Mouse (Mus musculus): ENCODE measurements around the gene Mep1a. TPM values are rescaled to one million over a fixed set of nuclear protein-coding genes. Genes with fewer than 3 reads are reported as not detected.
"Not testable (repeated sequence)": the region's sequence is repeated elsewhere in the genome, so short reads cannot be mapped to it uniquely, and the experiment has no call there.

Mep1a gene
- not detected for total RNA-seq (2021)

GRCm38 (mm10) chr17:43502592-43502991, at the start of gene Mep1a:
Gene Mep1a (minus strand): TSS chr17:43502812.
- no peak for DNase-seq (ENCODE audit: low spot score)
- intact Hi-C loops (cut with DNase I), result no loop called here

GRCm38 (mm10) chr17:43551122-43551630, 48.6 kb upstream of the Mep1a start:
- DNase-seq (ENCODE audit: low spot score), result no peak
- intact Hi-C loops (cut with DNase I), result no loop called here

- DNase-seq (ENCODE audit: low spot score), result no peak
- intact Hi-C loops (cut with DNase I), result no loop called here
Observed at GRCm38 (mm10) chr17:43544040-43544439, 41.4 kb upstream of the Mep1a start.

GRCm38 (mm10) chr17:43543539-43543938, 40.9 kb upstream of the Mep1a start, which contains the start of gene Ankrd66:
Gene Ankrd66 (minus strand): TSS chr17:43543639.
- DNase-seq (ENCODE audit: low spot score), result no peak
- intact Hi-C loops (cut with DNase I), result no loop called here

GRCm38 (mm10) chr17:43538767-43539166, 36.2 kb upstream of the Mep1a start:
- no peak for DNase-seq (ENCODE audit: low spot score)
- intact Hi-C loops (cut with DNase I), result no loop called here

- intact Hi-C loops (cut with DNase I); DNase-seq (ENCODE audit: low spot score): not testable (repeated sequence)
Observed at GRCm38 (mm10) chr17:43536841-43537240, 34.2 kb upstream of the Mep1a start.

- DNase-seq (ENCODE audit: low spot score), result peak; percentile 7
- intact Hi-C loops (cut with DNase I), result no loop called here
Observed at GRCm38 (mm10) chr17:43534362-43535222, 32.0 kb upstream of the Mep1a start.

GRCm38 (mm10) chr17:43531192-43531591, 28.6 kb upstream of the Mep1a start:
- intact Hi-C loops (cut with DNase I), result no loop called here
- no peak for DNase-seq (ENCODE audit: low spot score)

- intact Hi-C loops (cut with DNase I), result no loop called here
- DNase-seq (ENCODE audit: low spot score), result no peak
Observed at GRCm38 (mm10) chr17:43530507-43530906, 27.9 kb upstream of the Mep1a start.

GRCm38 (mm10) chr17:43520166-43520565, 17.6 kb upstream of the Mep1a start:
- DNase-seq (ENCODE audit: low spot score), result no peak
- intact Hi-C loops (cut with DNase I), result no loop called here

GRCm38 (mm10) chr17:43518644-43519409, 16.2 kb upstream of the Mep1a start:
- DNase-seq (ENCODE audit: low spot score), result peak; percentile 5
- intact Hi-C loops (cut with DNase I), result loop anchor here (1.0 to 2.0 kb wide), 3 partner anchors 87 to 254 kb away; no protein-coding TSS in a partner anchor

- no peak for DNase-seq (ENCODE audit: low spot score)
- intact Hi-C loops (cut with DNase I), result no loop called here
Observed at GRCm38 (mm10) chr17:43510782-43511181, 8.2 kb upstream of the Mep1a start.

GRCm38 (mm10) chr17:43504594-43504934, 2.0 kb upstream of the Mep1a start:
- intact Hi-C loops (cut with DNase I), result no loop called here
- no peak for DNase-seq (ENCODE audit: low spot score)

GRCm38 (mm10) chr17:43503861-43504593, 1.4 kb upstream of the Mep1a start:
- intact Hi-C loops (cut with DNase I), result no loop called here
- no peak for DNase-seq (ENCODE audit: low spot score)

- intact Hi-C loops (cut with DNase I), result no loop called here
- no peak for DNase-seq (ENCODE audit: low spot score)
Observed at GRCm38 (mm10) chr17:43501631-43502030, 981 bp downstream of the Mep1a start.

- intact Hi-C loops (cut with DNase I), result no loop called here
Observed at GRCm38 (mm10) chr17:43501223-43501622, 1.4 kb downstream of the Mep1a start.

GRCm38 (mm10) chr17:43500513-43500912, 2.1 kb downstream of the Mep1a start:
- intact Hi-C loops (cut with DNase I), result no loop called here
- DNase-seq (ENCODE audit: low spot score), result no peak

More at GRCm38 (mm10) chr17:43501223-43501622, 1.4 kb downstream of the Mep1a start:
- no peak for DNase-seq (ENCODE audit: low spot score)

GRCm38 (mm10) chr17:43497521-43497920, 5.1 kb downstream of the Mep1a start:
- DNase-seq (ENCODE audit: low spot score), result no peak
- intact Hi-C loops (cut with DNase I), result no loop called here

GRCm38 (mm10) chr17:43495502-43495901, 7.1 kb downstream of the Mep1a start:
- intact Hi-C loops (cut with DNase I), result no loop called here
- no peak for DNase-seq (ENCODE audit: low spot score)

GRCm38 (mm10) chr17:43490371-43490770, 12.2 kb downstream of the Mep1a start:
- intact Hi-C loops (cut with DNase I); DNase-seq (ENCODE audit: low spot score): not testable (repeated sequence)
